Mouse (Mus musculus) embryonic fibroblast, embryonic 13.5 days (primary cell): ENCODE results near the gene Ripk3.

Experiments
- CTCF ChIP-seq: IDR thresholded peaks from 2 replicates; pipeline ENCODE4 v1.5.1; 2011; ENCODE audit warnings: mild to moderate bottlenecking, control low read depth, low read length, moderate library complexity, borderline replicate concordance; ENCODE audit not compliant: insufficient read depth
- POLR2A ChIP-seq: IDR thresholded peaks from 2 replicates; pipeline ENCODE4 v1.6.1; 2011; ENCODE audit warnings: low read depth, mild to moderate bottlenecking, control low read depth, low read length, moderate library complexity

- TF ChIP-seq CTCF (no peak), POLR2A (no peak)
Measured at GRCm38 (mm10) chr14:55819845-55820405, 31.3 kb upstream of the Ripk3 start.
